8 mouse cellular contexts compared by ENCODE assay signal in genomic region chr1:79822806-79823525, GRCm38 (mm10). TPM values are rescaled to one million over a fixed set of nuclear protein-coding genes. Genes with fewer than 3 reads are reported as not detected.
DNase-seq lines count a peak whose midpoint lies in the region; ATAC-seq and TF ChIP-seq lines count a peak whose summit lies in the region.
"Had no signal": no experiment of that assay in that cellular context is flagged by ENCODE, and none has a peak within 500 bp of the region (broad histone marks: within the 10 kb centered on the region; RNA-seq: fewer than 3 reads in every experiment).

No protein-coding gene starts in this region.

- WGBS in kidney, embryonic 15.5 days: 52% methylated on average over 13 of the region's 13 CpGs
- WGBS in forebrain, embryonic 11.5 days: 82% methylated on average over 13 of the region's 13 CpGs

- H3K9ac ChIP-seq in kidney, embryonic 15.5 days: no peak overlapping the region
- H3K9ac ChIP-seq in forebrain, embryonic 11.5 days (ENCODE audit: low read length): no peak overlapping the region
- H3K9ac ChIP-seq: liver, embryonic 13.5 days had no signal

- no peak overlapping the region; the same call in 1 of the 2 replicates for H3K27ac ChIP-seq in kidney, embryonic 15.5 days
- H3K27ac ChIP-seq in forebrain, embryonic 11.5 days (ENCODE audit: low read depth, low read length): no peak overlapping the region
- H3K27ac ChIP-seq: liver, embryonic 13.5 days had no signal

- in situ Hi-C loops in Patski (cut with MboI; ENCODE audit: low pct_unique_long_range_greater_than_20kb): no loop called here

- no peak for TF ChIP-seq CTCF in Patski (IDR thresholded peaks at IDR 0.05)

- H3K9me3 ChIP-seq in kidney, embryonic 15.5 days (replicated peaks): no peaks in the 10 kb centered on the region
- H3K9me3 ChIP-seq in forebrain, embryonic 11.5 days (ENCODE audit: control insufficient read depth, low read length): no peaks in the 10 kb centered on the region
- H3K9me3 ChIP-seq: liver, embryonic 13.5 days had no signal

- CTCF ChIA-PET in Patski (lab: Charles Lee): no interaction called here

- peaks cover 19% of the 10 kb centered on the region for H3K4me1 ChIP-seq in kidney, embryonic 15.5 days
- no peaks in the 10 kb centered on the region; the same call in 1 of the 2 replicates for H3K4me1 ChIP-seq in forebrain, embryonic 11.5 days (replicated peaks; ENCODE audit: control insufficient read depth, insufficient read depth, low read length)
- H3K4me1 ChIP-seq: liver, embryonic 13.5 days had no signal

- H3K36me3 ChIP-seq in kidney, embryonic 15.5 days: 0 out of 2 replicates have a peak, but pooled peaks cover 5% of the 10 kb centered on the region
- no peaks in the 10 kb centered on the region for H3K36me3 ChIP-seq in forebrain, embryonic 11.5 days (ENCODE audit: control insufficient read depth, insufficient read depth, low read length)
- H3K36me3 ChIP-seq: liver, embryonic 13.5 days had no signal

- H3K27me3 ChIP-seq in Patski: no peaks in the 10 kb centered on the region
- H3K27me3 ChIP-seq in kidney, embryonic 15.5 days: no peaks in the 10 kb centered on the region
- no peaks in the 10 kb centered on the region for H3K27me3 ChIP-seq in forebrain, embryonic 11.5 days (ENCODE audit: control insufficient read depth, insufficient read depth, low read length)
- H3K27me3 ChIP-seq: liver, embryonic 13.5 days had no signal

- POLR2A ChIA-PET in Patski (lab: Charles Lee): no interaction called here

- ATAC-seq in Patski: peak; percentile 79
- ATAC-seq in kidney, embryonic 15.5 days (replicated peaks; ENCODE audit: low FRiP score): peak; percentile 67; the same call in 1 of the 2 replicates
- no peak for ATAC-seq in forebrain, embryonic 11.5 days (replicated peaks; ENCODE audit: low FRiP score)

- H3K4me2 ChIP-seq in kidney, embryonic 15.5 days: no peak overlapping the region
- H3K4me2 ChIP-seq in forebrain, embryonic 11.5 days (ENCODE audit: low read depth, low read length, severe bottlenecking): no peak overlapping the region
- H3K4me2 ChIP-seq: liver, embryonic 13.5 days had no signal

- no peak overlapping the region for H3K4me3 ChIP-seq in kidney, embryonic 15.5 days (replicated peaks)
- H3K4me3 ChIP-seq in forebrain, embryonic 11.5 days (ENCODE audit: low read depth, low read length): no peak overlapping the region
- H3K4me3 ChIP-seq: liver, embryonic 13.5 days had no signal

- DNase-seq in 3T3-L1 (ENCODE audit: low read depth, low spot score) (peak; percentile 15), Patski (ENCODE audit: low read depth, low spot score) (no peak)
- peak; percentile 84 for DNase-seq in gastrocnemius, adult 18-20 months (ENCODE audit: low spot score)
- DNase-seq in lung, postnatal 25 days (ENCODE audit: low spot score): peak; percentile 51
- no peak for DNase-seq in embryo, embryonic 10 days (ENCODE audit: low spot score)
- no peak for DNase-seq in forebrain, embryonic 11.5 days (ENCODE audit: low spot score)
- DNase-seq: liver, embryonic 13.5 days had no signal

RNA-seq across cellular contexts. Expression of gene Serpine2, which starts 38.0 kb away (rescaled TPM):
- polyA plus RNA-seq in Patski (2021): 2.5 TPM
- total RNA-seq in gastrocnemius, adult 18-20 months (2021): 10 to 100 TPM; 78.7 to 89.6 TPM
- 139 and 181 TPM in 2 replicates for polyA plus RNA-seq in kidney, embryonic 15.5 days (2015; fragmentation: Nextera tagmentation; extraction: Ambion mirVana)
- polyA plus RNA-seq in forebrain, embryonic 11.5 days (2014; fragmentation: Nextera tagmentation; extraction: Ambion mirVana): 49.1 and 57.8 TPM in 2 replicates

RNA-seq across cellular contexts. Expression of gene Wdfy1, which starts 47.0 kb away (rescaled TPM):
- 37.1 TPM for polyA plus RNA-seq in Patski (2021)
- total RNA-seq in gastrocnemius, adult 18-20 months (2021): 10 to 100 TPM in 1 of 2 experiments, 1 to 10 TPM in 1; 9.5 to 12.1 TPM
- polyA plus RNA-seq in kidney, embryonic 15.5 days (2015; fragmentation: Nextera tagmentation; extraction: Ambion mirVana): 45.3 and 47.5 TPM in 2 replicates
- polyA plus RNA-seq in forebrain, embryonic 11.5 days (2014; fragmentation: Nextera tagmentation; extraction: Ambion mirVana): 38.2 and 40.7 TPM in 2 replicates

RNA-seq across cellular contexts. Expression of gene Mrpl44, which starts 47.1 kb away (rescaled TPM):
- polyA plus RNA-seq in Patski (2021): 40.0 TPM
- total RNA-seq in gastrocnemius, adult 18-20 months (2021): 10 to 100 TPM; 31.4 to 31.5 TPM
- 56.0 and 60.1 TPM in 2 replicates for polyA plus RNA-seq in kidney, embryonic 15.5 days (2015; fragmentation: Nextera tagmentation; extraction: Ambion mirVana)
- polyA plus RNA-seq in forebrain, embryonic 11.5 days (2014; fragmentation: Nextera tagmentation; extraction: Ambion mirVana): 54.6 and 55.6 TPM in 2 replicates

Comparison
In these comparisons a context has a peak if more than half of its experiments do, and no peak if none do; other contexts are left out.
1. DNase-seq: peak in 3T3-L1 (single experiment), gastrocnemius, adult 18-20 months (single experiment) and lung, postnatal 25 days (single experiment); none in Patski (single experiment), embryo, embryonic 10 days (single experiment) and forebrain, embryonic 11.5 days (single experiment).
2. RNA of gene Serpine2, which starts 38.0 kb away (polyA plus RNA-seq): 139 to 181 TPM in kidney, embryonic 15.5 days and 49.1 to 57.8 TPM in forebrain, embryonic 11.5 days; 2.5 TPM in Patski (single experiment); every median in the first group is over 10 times any median in the second.